Comparison of ENCODE assay signal across 8 mouse cellular contexts in genomic region chr16:17275721-17276120, GRCm38 (mm10). TPM values are rescaled to one million over a fixed set of nuclear protein-coding genes. Genes with fewer than 3 reads are reported as not detected.
A peak's percentile ranks its signal among the peaks of the same experiment; 100 is the strongest.
DNase-seq lines count a peak whose midpoint lies in the region; TF ChIP-seq lines count a peak whose summit lies in the region.

Tmem191c (plus strand) TSS chr16:17276077.

- peaks cover 1% of the 10 kb centered on the region; the same call in 1 of the 2 replicates for H3K4me1 ChIP-seq in heart, adult 2 months (ENCODE audit: control insufficient read depth, insufficient read depth, low read length)
- peaks cover 17% of the 10 kb centered on the region for H3K4me1 ChIP-seq in olfactory bulb, adult 2 months (ENCODE audit: control insufficient read depth, insufficient read depth, low read length)

- H3K27me3 ChIP-seq in heart, adult 2 months (ENCODE audit: control insufficient read depth, insufficient read depth, low read length) = no peaks in the 10 kb centered on the region

- TF ChIP-seq CTCF in heart, adult 2 months (IDR thresholded peaks at IDR 0.05) = no peak
- TF ChIP-seq CTCF in olfactory bulb, adult 2 months (IDR thresholded peaks at IDR 0.05; ENCODE audit: insufficient read depth, low read depth, low read length) = no peak

- no peaks in the 10 kb centered on the region for H3K36me3 ChIP-seq in heart, adult 2 months (ENCODE audit: control insufficient read depth, insufficient read depth, low read length)

- peak within 1 kb of the TSS; percentile 70 for H3K4me3 ChIP-seq in heart, adult 2 months
- peak within 1 kb of the TSS; percentile 64 for H3K4me3 ChIP-seq in olfactory bulb, adult 2 months (ENCODE audit: insufficient read depth, low read depth, low read length)

- H3K79me2 ChIP-seq in heart, adult 2 months (replicated peaks; ENCODE audit: control insufficient read depth, insufficient read depth, low read length) = no peaks in the 10 kb centered on the region

- WGBS in heart, adult 2 months = 58% methylated on average over 7 of the region's 7 CpGs
- 62% methylated on average over 7 of the region's 7 CpGs for WGBS in olfactory bulb, adult 2 months

- TF ChIP-seq POLR2A in heart, adult 2 months (IDR thresholded peaks at IDR 0.05; ENCODE audit: insufficient read depth, low read depth, low read length) = no peak
- no peak for TF ChIP-seq POLR2A in olfactory bulb, adult 2 months (IDR thresholded peaks at IDR 0.05; ENCODE audit: insufficient read depth, low read depth, low read length)

- intact Hi-C loops in heart, adult 2 months (cut with DNase I) = loop anchor here (1.0 to 10.0 kb wide), 4 partner anchors 65 to 381 kb away; partner anchors contain the start of genes Ppm1f and Sdf2l1
- intact Hi-C loops in heart, postnatal 10 days (cut with DNase I) = loop anchor here (1.0 to 10.0 kb wide), 3 partner anchors 66 to 381 kb away; partner anchors contain the start of genes Ppm1f and Sdf2l1
- intact Hi-C loops in left cerebral cortex, postnatal 25 days (cut with DNase I) = loop anchor here (1.0 to 2.0 kb wide), 3 partner anchors 42 to 143 kb away; partner anchors contain the start of genes Hic2 and Sdf2l1

- DNase-seq in heart, adult 2 months = no peak
- no peak for DNase-seq in heart, postnatal 10 days
- DNase-seq in urinary bladder, adult 2 months (ENCODE audit: low spot score) = no peak
- DNase-seq in urinary bladder, postnatal 14 days (ENCODE audit: low spot score) = no peak
- no peak for DNase-seq in left cerebral cortex, postnatal 25 days (ENCODE audit: low spot score in 2 of 2)
- DNase-seq in cerebellum, postnatal 10 days = no peak
- no peak for DNase-seq in kidney, postnatal 4 days

- no peak for TF ChIP-seq EP300 in heart, adult 2 months (IDR thresholded peaks at IDR 0.05; ENCODE audit: insufficient read depth, low read depth, low read length)

- peak within 1 kb of the TSS; percentile 66 for H3K9ac ChIP-seq in heart, adult 2 months (ENCODE audit: low read depth, low read length)

- H3K27ac ChIP-seq in heart, adult 2 months = peak within 1 kb of the TSS; percentile 38; the same call in 1 of the 2 replicates
- H3K27ac ChIP-seq in olfactory bulb, adult 2 months (ENCODE audit: insufficient read depth, low read depth, low read length) = peak within 1 kb of the TSS; percentile 93

RNA-seq across cellular contexts. Expression of gene Tmem191c, which starts in this region (rescaled TPM):
- 1 to 10 TPM; 1.1 to 1.5 TPM for total RNA-seq in heart, adult 2 months (2021)
- 2.7 and 6.7 TPM in 2 replicates for polyA plus RNA-seq in heart, adult 2 months (2012; rRNA removed)
- 1 to 10 TPM; 5.0 to 5.5 TPM for total RNA-seq in heart, postnatal 10 days (2021)
- polyA plus RNA-seq in urinary bladder, adult 2 months (2012; rRNA removed) = 30.4 and 31.6 TPM in 2 replicates
- total RNA-seq in left cerebral cortex, postnatal 25 days (2021) = 100 to 1,000 TPM in 1 of 2 experiments, 10 to 100 TPM in 1; 99.2 to 116 TPM
- not detected in 2 replicates for polyA plus RNA-seq in olfactory bulb, adult 2 months (2012; ENCODE audit: insufficient read depth, insufficient read length, low replicate concordance, missing spikeins)

Comparison
In these comparisons a context has a peak if more than half of its experiments do, and no peak if none do; other contexts are left out.
1. RNA of gene Tmem191c (total RNA-seq): 99.2 to 116 TPM in left cerebral cortex, postnatal 25 days; 5.0 to 5.5 TPM in heart, postnatal 10 days and 1.1 to 1.5 TPM in heart, adult 2 months; every median in the first group is over 10 times any median in the second.